In the genomic region with DNA sequence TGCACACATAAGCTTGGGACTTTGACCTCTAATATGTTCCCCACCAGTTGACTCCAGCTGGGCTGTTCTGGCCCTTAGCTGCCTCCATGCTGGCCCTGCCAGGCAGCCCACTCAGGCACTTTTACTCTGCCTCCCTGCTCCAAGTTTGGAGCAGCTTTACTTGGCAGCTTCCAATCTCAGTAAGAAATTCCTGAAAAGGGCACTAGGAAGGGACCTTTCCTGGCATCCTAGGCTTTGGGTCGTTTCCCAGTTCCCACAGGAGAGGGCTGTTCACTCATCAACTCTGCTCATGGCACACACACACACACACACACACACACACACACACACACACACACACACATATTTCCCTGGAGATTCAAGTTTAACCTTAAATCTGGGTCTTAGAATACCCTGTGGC, we compare ENCODE assay signal across 12 mouse cellular contexts. TPM values are rescaled to one million over a fixed set of nuclear protein-coding genes. Genes with fewer than 3 reads are reported as not detected.
A peak's percentile ranks its signal among the peaks of the same experiment; 100 is the strongest.
DNase-seq lines count a peak whose midpoint lies in the region; ATAC-seq and TF ChIP-seq lines count a peak whose summit lies in the region.
"Had no signal": no experiment of that assay in that cellular context is flagged by ENCODE, and none has a peak within 500 bp of the region (broad histone marks: within the 10 kb centered on the region; RNA-seq: fewer than 3 reads in every experiment).

No protein-coding gene starts in this region.

- DNase-seq in cerebellum, adult 11 months: peak; percentile 22
- DNase-seq in cerebellum, adult 8-10 months: no peak
- no peak for DNase-seq in hindbrain, embryonic 14.5 days (ENCODE audit: low spot score)
- no peak for DNase-seq in hindbrain, embryonic 10.5 days (ENCODE audit: low spot score)
- DNase-seq in neural tube, embryonic 11.5 days (ENCODE audit: low spot score): peak; percentile 19
- no peak for DNase-seq in neural tube, embryonic 10.5 days (ENCODE audit: extremely low spot score, low spot score)
- no peak for DNase-seq in stomach, postnatal 0 days (ENCODE audit: low spot score)
- no peak for DNase-seq in left cerebral cortex, adult 18-20 months (ENCODE audit: low spot score in 2 of 2)
- DNase-seq: thymus, postnatal 4 days had no signal

- ATAC-seq in hindbrain, embryonic 14.5 days (ENCODE audit: low FRiP score): no peak
- ATAC-seq in neural tube, embryonic 11.5 days (ENCODE audit: insufficient read depth, low FRiP score, low TSS enrichment): no peak
- ATAC-seq in stomach, postnatal 0 days (ENCODE audit: low FRiP score, low TSS enrichment): no peak

- no peaks in the 10 kb centered on the region for H3K27me3 ChIP-seq in hindbrain, embryonic 14.5 days (ENCODE audit: control insufficient read depth, insufficient read depth, low read length)
- H3K27me3 ChIP-seq in hindbrain, embryonic 10.5 days (ENCODE audit: insufficient read depth, poor library complexity, severe bottlenecking): peaks cover 51% of the 10 kb centered on the region
- H3K27me3 ChIP-seq in neural tube, embryonic 11.5 days (ENCODE audit: control insufficient read depth, insufficient read depth, low read length): peaks cover 20% of the 10 kb centered on the region
- H3K27me3 ChIP-seq in stomach, postnatal 0 days (ENCODE audit: control insufficient read depth, insufficient read depth, low read length): no peaks in the 10 kb centered on the region

- TF ChIP-seq CTCF in stomach, postnatal 0 days (IDR thresholded peaks at IDR 0.05; ENCODE audit: low read depth): no peak

- no peak overlapping the region for H3K4me3 ChIP-seq in hindbrain, embryonic 14.5 days (replicated peaks; ENCODE audit: low read length)
- no peak overlapping the region for H3K4me3 ChIP-seq in hindbrain, embryonic 10.5 days
- no peak overlapping the region for H3K4me3 ChIP-seq in neural tube, embryonic 11.5 days (ENCODE audit: low read depth, low read length)
- no peak overlapping the region for H3K4me3 ChIP-seq in stomach, postnatal 0 days (ENCODE audit: low read depth, low read length)
- H3K4me3 ChIP-seq: megakaryocyte, embryonic 14.5 days had no signal

- TF ChIP-seq EP300 in stomach, postnatal 0 days (optimal IDR thresholded peaks at IDR 0.05): no peak

- H3K36me3 ChIP-seq in hindbrain, embryonic 14.5 days (replicated peaks; ENCODE audit: control insufficient read depth, insufficient read depth): no peaks in the 10 kb centered on the region
- H3K36me3 ChIP-seq in hindbrain, embryonic 10.5 days: no peaks in the 10 kb centered on the region
- no peaks in the 10 kb centered on the region for H3K36me3 ChIP-seq in neural tube, embryonic 11.5 days (ENCODE audit: control insufficient read depth, insufficient read depth, low read length)
- no peaks in the 10 kb centered on the region for H3K36me3 ChIP-seq in stomach, postnatal 0 days (ENCODE audit: control insufficient read depth, insufficient read depth, low read length)
- H3K36me3 ChIP-seq: lung, embryonic 15.5 days had no signal

- H3K4me1 ChIP-seq in hindbrain, embryonic 14.5 days (replicated peaks; ENCODE audit: control insufficient read depth, insufficient read depth, low read length): peaks cover 4% of the 10 kb centered on the region; the same call in 1 of the 2 replicates
- H3K4me1 ChIP-seq in hindbrain, embryonic 10.5 days (replicated peaks): peaks cover 24% of the 10 kb centered on the region
- H3K4me1 ChIP-seq in neural tube, embryonic 11.5 days (ENCODE audit: control insufficient read depth, insufficient read depth, low read length): no peaks in the 10 kb centered on the region
- H3K4me1 ChIP-seq in stomach, postnatal 0 days (replicated peaks; ENCODE audit: control insufficient read depth, insufficient read depth): 0 out of 2 replicates have a peak, but pooled peaks cover 2% of the 10 kb centered on the region
- H3K4me1 ChIP-seq: megakaryocyte, embryonic 14.5 days had no signal

- H3K9me3 ChIP-seq in hindbrain, embryonic 14.5 days (ENCODE audit: control insufficient read depth, low read length): no peaks in the 10 kb centered on the region
- H3K9me3 ChIP-seq in hindbrain, embryonic 10.5 days: no peaks in the 10 kb centered on the region
- no peaks in the 10 kb centered on the region for H3K9me3 ChIP-seq in neural tube, embryonic 11.5 days (ENCODE audit: control insufficient read depth, low read length)
- no peaks in the 10 kb centered on the region for H3K9me3 ChIP-seq in stomach, postnatal 0 days (ENCODE audit: control insufficient read depth, low read length)
- H3K9me3 ChIP-seq: lung, embryonic 15.5 days; megakaryocyte, embryonic 14.5 days had no signal

- peak overlapping the region; percentile 81; the same call in 1 of the 2 replicates for H3K4me2 ChIP-seq in hindbrain, embryonic 14.5 days (replicated peaks)
- no peak overlapping the region for H3K4me2 ChIP-seq in neural tube, embryonic 11.5 days (ENCODE audit: low read depth)
- peak overlapping the region; percentile 93; the same call in 1 of the 2 replicates for H3K4me2 ChIP-seq in stomach, postnatal 0 days (replicated peaks; ENCODE audit: low read depth)

- WGBS in hindbrain, embryonic 14.5 days: 33% methylated on average over 1 of the region's 1 CpGs
- 24% methylated on average over 1 of the region's 1 CpGs for WGBS in hindbrain, embryonic 10.5 days
- 21% methylated on average over 1 of the region's 1 CpGs for WGBS in neural tube, embryonic 11.5 days
- 17% methylated on average over 1 of the region's 1 CpGs for WGBS in stomach, postnatal 0 days

- no peak overlapping the region for H3K9ac ChIP-seq in hindbrain, embryonic 14.5 days
- no peak overlapping the region for H3K9ac ChIP-seq in neural tube, embryonic 11.5 days (ENCODE audit: low read length)
- no peak overlapping the region for H3K9ac ChIP-seq in stomach, postnatal 0 days (ENCODE audit: low read length)

- H3K27ac ChIP-seq in hindbrain, embryonic 14.5 days: no peak overlapping the region
- H3K27ac ChIP-seq in hindbrain, embryonic 10.5 days: no peak overlapping the region
- H3K27ac ChIP-seq in neural tube, embryonic 11.5 days (ENCODE audit: low read depth, low read length): no peak overlapping the region
- no peak overlapping the region for H3K27ac ChIP-seq in stomach, postnatal 0 days (replicated peaks)
- H3K27ac ChIP-seq: lung, embryonic 15.5 days had no signal

RNA-seq across cellular contexts. Expression of a gene that starts 0.7 kb away (rescaled TPM):
- 4.3 and 4.4 TPM in 2 replicates for polyA plus RNA-seq in hindbrain, embryonic 14.5 days (2014; fragmentation: Nextera tagmentation; extraction: Ambion mirVana)
- polyA plus RNA-seq in hindbrain, embryonic 10.5 days (2016; fragmentation: Nextera tagmentation; extraction: Ambion mirVana): 0.56 and 0.77 TPM in 2 replicates
- 0.52 and 0.66 TPM in 2 replicates for polyA plus RNA-seq in neural tube, embryonic 11.5 days (2014; fragmentation: Nextera tagmentation; extraction: Ambion mirVana)
- 0.16 and 0.21 TPM in 2 replicates for polyA plus RNA-seq in stomach, postnatal 0 days (2015; fragmentation: Nextera tagmentation; extraction: Ambion mirVana)
- 10 to 100 TPM; 33.9 to 36.5 TPM for total RNA-seq in left cerebral cortex, adult 18-20 months (2021)
- total RNA-seq: granulocyte monocyte progenitor cell, adult 5-6 weeks had no signal

Comparison
In these comparisons a context has a peak if more than half of its experiments do, and no peak if none do; other contexts are left out.
1. DNase-seq: peak in cerebellum, adult 11 months (single experiment) and neural tube, embryonic 11.5 days (single experiment); none in cerebellum, adult 8-10 months (single experiment), hindbrain, embryonic 14.5 days (single experiment), hindbrain, embryonic 10.5 days (single experiment), neural tube, embryonic 10.5 days (single experiment), stomach, postnatal 0 days (single experiment) and left cerebral cortex, adult 18-20 months (0 of 2).